Mouse (Mus musculus) stomach, postnatal 0 days (tissue): ENCODE measurements around the gene Ski.
"Not testable (repeated sequence)": the region's sequence is repeated elsewhere in the genome, so short reads cannot be mapped to it uniquely, and the experiment has no call there.

Experiments
- CTCF ChIP-seq: IDR thresholded peaks from 2 replicates; pipeline ENCODE4 v1.5.1; 2016; ENCODE audit warnings: antibody characterized with exemption, low read depth, mild to moderate bottlenecking, moderate library complexity
- EP300 ChIP-seq: optimal IDR thresholded peaks from 2 replicates; pipeline ENCODE3; 2016; ENCODE audit warnings: antibody characterized with exemption

- TF ChIP-seq CTCF, result peak; percentile 60
- TF ChIP-seq EP300, result not testable (repeated sequence)
Observed at GRCm38 (mm10) chr4:155248054-155248453, 25.7 kb upstream of the Ski start.
